Mouse (Mus musculus) retina, postnatal 7 days (tissue): ENCODE measurements around the gene Tmem88.
A peak's percentile ranks its signal among the peaks of the same experiment; 100 is the strongest.
"Not testable (repeated sequence)": the region's sequence is repeated elsewhere in the genome, so short reads cannot be mapped to it uniquely, and the experiment has no call there.

Source experiments
- DNase-seq: peaks from one replicate; pipeline ENCODE4 v3.0.0-alpha.2; 2012; ENCODE audit warnings: low read depth, low spot score

Tmem88 gene

DNA sequence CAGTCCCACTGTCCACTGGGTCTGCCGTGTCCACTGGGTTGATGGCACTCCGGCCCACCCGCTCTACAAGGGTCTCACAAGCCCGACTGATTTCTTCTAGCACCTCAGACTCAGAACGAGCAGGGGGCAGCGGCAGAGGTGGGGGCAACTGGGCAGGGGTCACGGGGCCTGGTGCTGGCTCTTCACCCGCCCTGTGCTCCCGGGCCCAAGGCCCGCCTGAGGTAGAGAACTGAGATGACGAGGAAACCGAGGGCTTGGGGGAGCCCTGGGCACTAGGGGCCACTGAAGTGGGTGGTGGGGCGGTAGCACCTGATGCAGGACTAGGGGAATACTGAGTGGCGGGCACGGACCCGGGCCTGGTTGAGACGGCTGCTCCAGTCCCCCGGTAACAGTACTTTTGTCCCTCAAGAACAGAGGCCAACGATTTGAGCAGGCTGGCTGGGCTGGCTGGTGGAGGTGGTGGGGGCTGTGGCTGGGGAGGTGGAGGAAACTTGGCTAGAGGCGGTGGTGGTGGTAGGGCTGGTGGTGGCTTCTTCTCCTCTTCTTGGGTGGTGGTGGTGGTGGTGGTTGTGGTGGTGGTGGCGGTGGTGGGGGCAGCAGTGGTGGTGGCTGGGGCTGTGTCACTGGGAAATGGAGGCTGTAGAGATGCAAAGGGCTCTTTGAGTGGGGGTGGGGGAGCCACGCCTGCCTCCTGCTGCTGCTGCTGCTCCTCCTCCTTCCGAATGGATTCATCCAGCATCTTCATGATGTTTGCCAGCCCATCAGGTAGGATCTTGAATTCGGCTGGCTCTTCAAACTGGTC, 6.8 kb upstream of the Tmem88 start:
- DNase-seq = no peak

DNA sequence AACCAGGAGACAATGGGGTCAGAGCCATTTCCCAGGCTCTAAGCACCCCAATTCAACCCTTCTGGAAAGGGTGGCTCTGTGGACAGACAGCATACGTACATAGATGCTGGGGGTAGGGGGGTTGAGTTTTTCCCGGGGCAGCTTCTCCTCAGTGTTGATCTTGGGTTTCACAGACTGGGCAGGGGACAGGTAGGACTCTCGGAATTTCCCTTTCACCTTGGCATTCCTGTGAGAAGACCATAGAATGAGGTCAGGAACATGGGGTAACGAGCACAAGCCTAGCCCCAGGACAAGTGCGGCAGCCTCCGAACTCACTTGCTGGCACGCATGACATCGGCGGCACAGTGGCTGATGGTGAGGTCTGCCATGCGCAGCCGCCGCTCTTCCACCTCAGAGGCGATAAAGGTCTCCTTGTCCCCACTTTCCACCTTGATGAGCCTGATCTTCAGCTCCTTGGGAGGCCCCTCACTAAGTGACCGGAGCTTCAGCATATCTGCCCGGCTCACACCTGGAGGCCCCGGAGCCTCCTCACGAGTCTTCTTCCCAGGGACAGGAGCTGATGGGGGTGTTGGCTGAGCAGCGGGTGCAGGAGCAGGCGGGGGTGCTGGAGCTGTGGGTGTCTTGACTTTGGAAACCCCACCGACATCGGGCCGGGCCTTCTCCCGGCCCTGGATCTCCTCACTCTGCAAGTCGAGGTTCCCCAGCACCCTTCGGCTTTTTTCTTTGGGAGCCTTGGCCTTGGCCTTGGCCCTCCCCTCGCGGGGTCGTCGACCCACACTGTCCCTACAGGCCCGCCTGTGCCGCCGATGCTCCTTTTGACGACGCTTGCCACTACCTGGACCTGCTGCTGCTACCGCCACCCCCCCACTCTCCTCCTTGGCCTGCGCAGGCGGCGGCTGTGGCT, 5.9 kb upstream of the Tmem88 start:
- DNase-seq = no peak

DNA sequence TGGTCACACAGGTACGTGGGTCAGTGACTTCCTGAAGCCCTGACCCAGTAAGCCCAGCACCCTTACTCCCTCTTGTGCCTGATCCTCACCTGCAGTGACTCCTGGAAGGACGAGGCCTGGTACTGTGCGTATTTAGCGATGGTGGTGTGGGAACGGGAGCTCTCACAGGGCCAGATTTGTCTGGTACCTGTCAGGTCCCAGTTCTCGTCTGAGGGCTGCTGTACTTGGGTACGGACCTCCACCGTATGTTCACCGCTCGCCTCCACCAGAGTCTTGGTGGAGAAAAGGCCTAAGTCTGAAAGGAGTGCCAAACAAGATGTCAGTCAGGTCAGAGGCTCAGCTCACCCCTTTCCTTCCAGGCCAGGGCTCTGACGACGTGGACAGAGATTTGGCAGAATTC, 4.0 kb upstream of the Tmem88 start:
- DNase-seq = no peak

DNA sequence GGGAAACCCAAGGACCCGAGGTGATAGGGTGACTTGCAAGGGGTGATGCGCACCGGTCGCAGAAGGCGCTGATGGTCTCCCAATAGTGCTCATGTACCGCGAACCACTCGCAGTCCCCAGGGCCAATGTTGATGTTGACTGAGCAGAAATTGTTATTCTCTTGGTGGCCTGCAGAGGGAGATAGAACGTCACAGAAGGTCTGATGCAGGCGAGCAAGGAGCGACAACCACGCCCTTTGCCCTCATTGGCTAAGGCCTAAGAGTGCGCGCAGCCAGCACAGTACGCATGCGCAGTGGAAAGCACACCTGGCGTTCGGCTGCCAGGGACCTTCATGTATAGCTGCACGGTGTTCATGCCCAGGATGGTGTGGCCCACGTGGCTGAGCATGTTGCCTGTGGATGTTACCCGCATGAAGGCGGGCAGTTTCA, 3.2 kb upstream of the Tmem88 start:
- peak; percentile 91 for DNase-seq

DNA sequence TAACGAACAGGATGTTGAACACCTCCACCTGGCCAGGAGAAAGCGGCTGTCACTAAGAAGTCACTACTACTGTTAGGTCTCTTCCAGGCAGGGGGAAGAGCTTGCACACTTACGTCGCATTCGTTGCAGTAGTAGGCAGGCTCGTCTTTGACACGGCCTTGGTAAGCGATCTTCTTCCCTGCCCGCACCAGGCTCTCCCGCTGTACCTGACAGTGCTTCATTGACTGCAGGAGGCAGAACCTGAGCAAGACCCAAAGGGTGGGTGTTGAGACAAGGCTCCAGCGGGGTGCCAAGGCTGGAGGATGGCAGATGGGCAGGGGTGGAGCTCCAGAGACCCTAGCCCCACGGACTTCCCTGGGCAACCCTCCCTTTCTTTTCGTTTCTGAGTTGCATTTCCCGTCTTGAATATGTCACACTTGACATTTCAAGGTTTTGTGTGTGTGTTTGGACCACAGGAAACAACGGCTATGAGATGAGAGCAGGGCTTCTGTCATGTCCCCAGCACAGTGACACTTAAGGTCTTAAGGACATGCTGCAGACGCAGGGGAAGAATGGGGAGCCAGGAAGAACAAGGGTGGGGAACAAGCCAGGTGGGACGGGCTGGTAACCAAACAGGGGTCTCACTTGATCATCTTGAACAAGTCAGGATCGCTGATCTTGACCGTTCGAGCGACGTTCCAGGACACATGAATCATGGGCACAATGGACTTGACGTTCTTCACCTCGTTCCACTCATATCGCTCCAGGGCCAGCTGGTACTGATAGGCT, 2.2 kb upstream of the Tmem88 start:
- DNase-seq = no peak

DNA sequence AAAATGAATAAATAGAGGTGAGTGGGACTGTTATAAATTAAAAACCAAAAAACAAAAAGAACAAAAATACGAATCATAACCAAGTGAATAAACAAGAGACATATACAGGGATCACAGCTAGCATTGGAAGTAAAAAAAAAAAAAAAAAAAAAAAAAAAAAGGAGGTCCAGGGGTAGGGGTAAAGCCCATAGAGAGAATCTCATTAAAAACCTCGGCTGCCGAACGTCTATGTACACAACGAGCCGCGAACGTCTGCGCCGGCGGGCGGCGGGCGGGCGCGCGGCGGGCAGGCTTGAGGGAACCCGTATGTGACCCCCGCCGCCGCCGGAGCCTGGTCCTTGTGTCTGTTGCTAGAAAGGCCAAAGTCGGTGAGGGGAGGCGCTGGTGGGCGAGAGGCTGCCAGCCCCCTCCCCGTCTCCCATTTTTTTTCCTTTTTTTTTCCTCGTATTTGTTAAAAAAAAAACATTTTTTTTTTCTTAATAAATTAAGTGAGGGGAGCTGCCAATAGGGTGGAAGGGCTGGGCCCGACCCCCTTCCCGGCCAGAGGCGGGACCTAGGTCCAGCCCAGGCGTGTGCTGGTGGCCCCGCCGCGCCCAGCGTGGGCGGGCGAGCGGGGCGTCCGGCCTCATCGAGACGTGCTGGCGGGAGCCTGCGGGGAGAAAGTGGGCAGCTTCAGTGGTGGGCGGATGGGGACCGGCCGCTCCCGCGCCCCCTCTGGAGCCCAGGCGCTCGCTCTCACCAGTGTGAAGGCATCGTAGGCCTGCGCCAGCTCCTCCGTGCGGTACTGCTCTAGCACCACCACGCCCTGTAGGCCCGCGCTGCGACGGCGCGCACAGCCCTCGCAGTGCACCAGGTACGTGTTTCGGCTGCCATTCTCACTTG, 1.4 kb upstream of the Tmem88 start:
- DNase-seq = no peak

DNA sequence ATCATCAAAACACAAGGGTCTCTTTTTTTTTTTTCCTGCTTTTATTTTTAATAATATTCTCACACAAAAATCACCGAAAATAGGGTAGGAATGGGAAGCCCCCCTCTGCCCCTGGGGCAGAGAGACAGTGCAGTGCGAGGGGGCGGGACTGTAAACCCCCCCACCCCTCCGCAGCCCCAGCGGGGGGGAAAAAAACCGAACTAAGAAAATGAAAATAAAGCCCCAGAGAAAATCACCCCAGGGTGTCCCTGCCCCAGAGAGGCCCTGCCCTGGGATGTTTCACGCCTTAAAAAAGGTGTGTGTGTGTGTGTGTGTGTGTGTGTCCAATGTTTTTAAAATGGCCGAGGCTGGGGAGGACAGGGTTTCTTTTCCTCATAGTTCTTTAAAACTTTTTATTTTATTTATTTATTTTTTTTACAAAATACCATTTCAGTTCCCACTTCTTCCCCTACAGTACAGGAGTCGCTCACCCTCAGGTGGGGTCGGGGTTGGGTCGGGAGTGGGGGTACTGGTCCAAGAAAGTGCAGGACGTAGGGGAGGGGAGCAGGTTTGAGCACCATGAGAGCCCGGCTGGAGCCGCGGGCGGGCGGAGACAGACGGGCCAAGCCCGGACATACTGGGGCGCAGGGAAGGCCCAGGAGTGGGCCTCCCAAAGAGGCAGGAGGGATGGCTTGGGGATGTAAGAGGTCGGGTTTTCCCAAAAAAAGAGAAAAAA, 609 bp upstream of the Tmem88 start:
- DNase-seq = no peak

DNA sequence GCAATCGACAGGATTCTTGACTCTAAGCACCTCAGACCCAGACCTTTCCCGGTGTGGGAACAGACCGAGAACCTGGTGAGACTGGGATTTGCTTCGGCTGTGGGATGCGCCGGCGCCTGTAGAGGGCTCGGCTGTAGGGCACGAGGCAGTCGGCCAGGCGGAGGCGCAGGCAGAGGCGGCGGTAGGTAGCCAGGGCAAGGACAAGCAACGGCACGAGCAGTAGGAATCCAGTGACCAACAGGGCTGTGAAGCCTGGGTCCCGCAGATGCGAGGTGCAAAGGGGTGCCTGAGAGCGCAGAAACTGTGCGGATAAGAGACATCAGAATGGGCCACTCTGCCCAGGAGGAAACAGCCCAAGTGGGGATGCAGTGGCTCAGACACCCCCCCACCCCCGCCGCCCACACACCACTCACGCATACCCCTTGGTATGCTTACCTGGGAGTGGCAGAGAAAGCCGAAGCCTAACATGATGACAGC, 415 bp downstream of the Tmem88 start:
- DNase-seq = no peak

DNA sequence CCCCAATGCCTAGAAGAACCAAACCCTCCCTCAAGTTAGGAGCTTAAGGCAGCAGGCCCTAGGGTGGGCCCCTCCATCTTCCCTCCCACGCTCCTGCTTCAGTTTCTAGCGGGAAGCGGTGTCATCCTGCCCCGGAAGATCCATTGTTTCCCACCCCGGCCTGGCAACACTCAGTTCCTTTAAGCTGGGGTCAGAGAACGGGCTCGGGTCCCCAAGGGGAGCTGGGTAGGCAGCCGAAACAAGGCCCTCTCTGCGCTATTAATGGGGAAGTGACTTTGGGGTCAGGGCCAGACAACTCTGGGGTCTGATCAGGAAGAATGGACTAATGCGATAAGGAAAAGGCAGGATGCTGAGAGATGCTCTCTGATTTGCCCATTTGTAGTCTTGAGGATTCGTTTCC, 1.3 kb downstream of the Tmem88 start:
- DNase-seq = no peak

DNA sequence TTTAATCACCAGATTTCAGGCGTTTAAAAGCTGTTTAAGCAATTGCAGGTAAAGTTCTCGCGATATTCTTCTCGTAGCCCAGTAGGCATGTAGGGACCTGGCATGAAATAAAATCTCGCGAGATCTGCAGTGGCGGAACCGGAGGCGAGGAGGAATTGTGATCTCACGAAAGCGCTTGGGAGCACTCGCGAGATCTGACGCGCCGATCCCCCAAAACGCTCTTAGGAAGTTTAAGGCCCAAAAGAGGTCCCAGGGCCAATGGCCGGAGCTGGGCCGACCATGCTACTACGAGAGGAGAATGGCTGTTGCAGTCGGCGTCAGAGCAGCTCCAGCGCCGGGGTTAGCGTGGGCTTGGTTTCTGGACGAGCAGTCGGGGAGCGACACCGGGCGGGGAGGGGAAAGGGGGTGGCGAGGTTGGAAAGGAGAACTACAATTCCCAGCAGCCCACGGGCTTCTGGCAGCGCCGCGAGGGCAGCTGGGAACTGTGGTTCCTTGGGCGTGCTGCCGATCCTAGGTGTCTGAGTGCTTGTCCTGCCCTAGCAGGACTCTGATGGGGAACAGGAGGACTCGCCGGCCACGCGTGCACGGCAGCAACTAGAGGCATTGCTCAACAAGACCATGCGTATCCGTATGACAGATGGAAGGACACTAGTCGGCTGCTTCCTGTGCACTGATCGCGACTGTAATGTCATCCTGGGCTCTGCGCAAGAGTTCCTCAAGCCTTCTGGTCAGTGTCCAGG, 2.2 kb downstream of the Tmem88 start:
- peak; percentile 98 for DNase-seq

DNA sequence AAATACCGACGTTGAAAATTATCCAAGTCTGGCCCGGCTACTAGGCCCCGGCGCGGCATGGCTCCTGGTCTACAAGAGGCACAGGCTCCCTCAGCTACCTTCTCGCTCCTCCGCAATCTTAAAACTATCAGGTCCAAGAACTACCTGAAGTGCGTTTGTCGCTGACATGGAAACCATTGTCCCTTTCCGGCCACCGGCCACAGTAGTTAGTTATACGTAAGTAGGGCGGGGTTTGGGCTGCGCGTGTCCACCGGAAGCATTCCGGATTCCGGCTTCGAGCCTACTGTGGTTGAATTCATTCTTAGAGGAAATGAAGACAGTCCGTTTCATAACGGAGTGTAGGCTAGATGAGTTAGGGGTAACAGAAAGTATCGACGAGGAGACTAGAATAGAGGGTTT, 2.8 kb downstream of the Tmem88 start, which contains the start of the genes Naa38 and Cyb5d1:
Gene Naa38 (plus strand): TSS at position 253 of the 399 bp plus-strand sequence.
Gene Cyb5d1 (minus strand): TSS at position 397 of the 399 bp plus-strand sequence.
- DNase-seq = peak; percentile 83

DNA sequence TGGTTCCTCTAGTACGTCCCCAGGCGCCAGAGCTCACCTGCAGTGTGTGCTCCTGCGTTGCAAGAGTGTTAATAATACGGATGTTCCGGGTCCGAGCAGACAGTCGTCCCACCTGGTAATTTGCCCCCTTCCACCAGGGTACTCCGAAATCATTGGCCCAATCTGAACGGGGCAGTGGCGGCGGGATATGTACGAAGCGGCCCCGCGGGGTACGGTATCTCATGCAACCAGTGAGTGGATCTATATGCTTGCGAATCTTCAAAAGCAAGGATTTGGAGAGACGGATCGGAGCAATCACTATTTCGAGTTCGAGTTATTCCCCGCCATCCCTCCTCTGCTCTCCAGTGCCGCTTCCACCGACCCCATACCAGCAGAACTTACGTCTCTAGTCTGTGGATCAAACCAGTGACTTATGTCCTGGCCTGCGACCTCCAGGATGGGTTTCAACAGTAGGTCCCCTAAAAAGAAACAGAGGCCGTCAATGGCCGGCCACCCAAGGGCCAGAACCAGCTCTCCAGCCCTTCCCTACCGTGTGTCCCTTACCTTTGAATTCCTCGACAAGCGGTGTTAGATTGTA, 3.4 kb downstream of the Tmem88 start:
- DNase-seq = not testable (repeated sequence)

DNA sequence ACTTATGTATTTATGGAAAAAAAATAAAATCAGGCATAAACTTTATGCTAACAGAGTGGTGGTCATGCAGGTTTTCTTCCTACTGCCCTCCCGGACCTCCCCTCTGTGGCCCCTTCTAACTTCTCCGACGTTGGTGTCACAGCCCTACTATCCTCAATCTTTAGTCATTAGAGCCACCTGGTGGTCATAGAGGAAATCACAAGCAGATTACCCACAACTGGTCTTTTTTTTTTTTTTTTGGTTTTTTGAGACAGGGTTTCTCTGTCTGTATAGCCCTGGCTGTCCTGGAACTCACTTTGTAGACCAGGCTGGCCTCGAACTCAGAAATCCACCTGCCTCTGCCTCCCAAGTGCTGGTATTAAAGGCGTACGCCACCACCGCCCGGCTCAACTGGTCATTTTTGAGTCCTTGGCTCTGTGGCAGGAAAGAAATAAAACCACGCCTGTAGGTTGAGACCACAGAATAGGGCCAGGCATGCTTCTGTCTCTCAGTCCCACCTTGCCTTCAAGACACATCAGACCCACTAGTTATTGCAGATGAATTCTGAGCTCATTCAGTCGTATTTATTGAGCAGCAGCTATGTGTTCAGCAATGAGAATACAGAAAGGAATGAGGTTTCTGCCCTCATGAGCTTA, 7.5 kb downstream of the Tmem88 start:
- peak; percentile 71 for DNase-seq

DNA sequence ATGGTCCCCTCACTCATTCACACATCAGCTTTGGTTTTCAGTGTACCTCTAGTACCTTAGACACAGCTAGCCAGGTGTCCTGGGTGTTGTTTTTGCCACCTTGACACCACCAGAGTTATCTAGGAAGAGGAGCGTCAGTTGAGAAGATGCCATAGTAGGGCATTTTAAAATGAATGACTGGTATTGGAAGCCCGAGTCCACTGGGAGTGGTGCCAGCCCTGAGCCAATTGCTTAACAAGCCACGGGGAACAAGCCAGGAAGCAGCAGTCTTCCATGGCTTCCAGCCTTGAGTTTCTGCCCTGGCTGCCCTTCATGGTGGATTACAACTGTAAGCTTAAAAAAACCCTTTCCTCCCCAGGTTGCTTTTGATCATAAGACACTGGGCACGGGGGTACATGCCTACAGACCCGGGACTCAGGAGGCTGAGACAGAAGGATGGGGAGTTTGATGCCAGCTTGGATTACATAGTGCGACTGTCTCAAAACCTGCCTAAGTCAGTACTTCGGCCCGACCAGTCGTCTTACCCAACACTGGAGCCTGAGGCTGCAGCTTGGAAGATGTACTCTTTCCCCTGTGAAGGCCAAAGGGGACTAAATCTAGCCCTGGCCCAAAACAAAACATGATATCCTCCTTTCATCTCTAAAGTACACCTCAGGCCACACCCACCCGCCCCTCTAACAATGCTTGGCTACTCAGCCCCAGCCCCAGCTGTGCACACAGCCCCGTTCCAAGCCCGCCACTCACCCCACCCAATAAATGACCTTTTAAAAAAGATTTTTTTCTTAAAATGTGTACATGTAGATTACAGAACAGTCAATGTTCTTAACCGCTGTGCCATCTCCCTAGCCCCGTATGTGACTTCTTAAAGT, 8.3 kb downstream of the Tmem88 start:
- DNase-seq = no peak

DNA sequence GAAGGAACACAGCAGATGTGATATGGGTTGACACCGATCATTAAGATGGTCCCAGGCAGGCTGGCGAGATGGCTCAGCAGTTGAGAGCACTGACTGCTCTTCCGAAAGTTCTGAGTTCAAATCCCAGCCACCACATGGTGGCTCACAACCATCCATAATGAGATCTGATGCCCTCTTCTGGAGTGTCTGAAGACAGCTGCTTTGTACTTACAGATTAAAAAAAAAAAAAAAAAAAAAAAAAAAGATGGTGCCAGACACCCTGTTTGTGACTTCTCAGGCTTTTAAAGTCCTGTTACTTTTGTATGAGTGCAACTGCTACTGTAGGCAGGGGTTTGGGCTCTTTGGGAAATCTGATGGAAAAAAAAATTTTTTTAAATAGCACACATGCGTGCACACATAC, 9.4 kb downstream of the Tmem88 start:
- DNase-seq = no peak

DNA sequence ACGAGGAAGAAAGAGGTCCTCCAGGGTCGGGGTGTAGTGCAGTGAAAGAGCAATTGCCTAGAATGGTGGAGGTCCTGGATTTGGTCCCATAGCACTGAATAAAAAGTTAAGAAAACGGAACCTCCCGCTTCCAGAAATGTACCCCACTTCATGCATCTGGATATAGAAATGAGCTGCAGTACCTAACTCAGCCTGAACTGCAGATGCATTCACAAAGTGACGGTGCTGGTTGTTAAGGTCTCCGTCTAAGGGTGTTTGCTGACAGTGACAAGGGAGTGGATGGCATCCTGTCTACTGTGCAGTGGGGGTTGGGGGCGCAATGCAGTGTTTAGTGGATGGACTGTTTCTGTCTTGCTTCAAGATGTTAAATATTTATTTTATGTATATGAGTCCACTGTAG, 11.3 kb downstream of the Tmem88 start:
- DNase-seq = no peak

DNA sequence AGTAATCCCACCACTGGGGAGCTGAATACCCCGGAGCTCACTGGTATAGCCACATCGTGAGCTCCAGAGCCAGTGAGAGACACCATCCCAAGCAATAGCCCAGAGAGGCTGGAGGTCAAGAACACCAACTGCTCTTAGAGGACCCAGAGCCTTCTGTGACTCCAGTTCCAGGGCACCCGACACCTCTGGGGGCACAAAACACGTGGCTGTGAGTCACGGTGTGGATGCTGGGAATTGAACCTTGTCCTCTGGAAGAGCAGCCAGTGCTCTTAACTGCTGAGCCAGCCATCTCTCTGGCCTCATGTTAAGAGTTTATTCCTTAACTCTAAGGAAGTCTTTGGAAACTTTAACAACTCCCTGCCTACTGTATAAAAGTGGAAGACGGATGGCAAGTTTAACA, 13.1 kb downstream of the Tmem88 start:
- no peak for DNase-seq
